Mouse (Mus musculus): ENCODE data around the gene Pcbp3. TPM values are rescaled to one million over a fixed set of nuclear protein-coding genes. Genes with fewer than 3 reads are reported as not detected.

The Pcbp3 gene
- total RNA-seq, 2 experiments from 2014 or later, result 59.8 to 72.3 TPM

GRCm38 (mm10) chr10:76859355-76860127 is 102.1 kb downstream of the Pcbp3 start:
- DNase-seq (ENCODE audit: low spot score in 2 of 2), result no peak

DNA sequence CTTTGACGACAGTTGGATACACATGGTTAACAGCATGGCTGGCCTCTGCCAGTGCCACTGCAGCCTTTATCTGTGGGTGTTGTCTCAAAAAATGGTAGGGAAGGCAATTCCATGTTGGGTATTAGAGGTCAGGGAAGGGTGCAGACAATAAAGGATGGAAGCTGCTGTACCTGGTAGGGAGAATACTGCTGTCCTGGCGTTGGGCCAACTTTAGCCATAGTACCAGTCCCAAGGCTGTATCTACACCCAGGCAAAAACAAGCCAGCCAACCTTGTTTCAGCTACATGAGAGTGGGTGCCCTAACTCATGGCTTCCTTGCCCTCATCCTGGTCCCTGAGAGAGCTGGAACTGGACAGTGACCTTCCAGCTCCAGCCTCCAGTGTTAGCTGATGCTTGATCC is 103.8 kb downstream of the Pcbp3 start:
- DNase-seq (ENCODE audit: low spot score in 2 of 2), result no peak

DNA sequence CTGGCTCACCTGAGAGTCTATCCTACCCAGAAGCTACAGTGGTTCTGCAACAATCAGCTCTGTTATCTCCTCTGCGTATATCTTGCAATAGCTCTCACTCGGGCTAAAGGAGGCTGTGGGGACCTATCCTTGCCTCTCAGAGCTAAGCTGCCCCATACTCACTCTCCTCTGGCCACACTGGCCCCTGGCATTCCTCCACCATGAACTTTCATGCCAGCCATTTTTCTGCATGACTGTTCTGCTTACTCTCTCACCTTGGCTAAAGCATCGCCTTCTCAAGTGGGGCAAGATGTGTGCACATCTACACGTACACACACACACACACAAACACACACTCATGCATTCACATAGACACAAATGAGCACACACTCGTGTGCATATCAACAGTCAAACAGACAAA is 115.2 kb downstream of the Pcbp3 start:
- DNase-seq (ENCODE audit: low spot score in 2 of 2), result no peak

DNA sequence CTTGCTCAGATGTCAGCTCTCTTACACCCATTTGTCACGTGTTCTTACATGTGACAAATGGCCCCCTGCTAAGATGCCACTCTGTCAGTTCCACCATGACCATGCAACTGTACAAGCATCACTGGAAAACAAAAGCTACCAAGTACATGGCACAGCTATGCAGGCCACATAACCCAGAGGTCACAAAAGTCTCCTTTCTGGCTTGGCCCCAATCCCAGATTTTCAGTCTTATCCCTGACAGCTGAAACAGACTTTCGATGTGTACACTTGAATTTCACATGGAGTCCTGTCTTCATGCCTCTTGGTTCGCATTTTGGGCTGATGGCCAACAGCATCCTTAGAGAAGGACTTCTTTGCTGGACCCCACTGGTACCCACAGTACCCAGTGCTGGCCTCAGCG is 116.8 kb downstream of the Pcbp3 start:
- DNase-seq (ENCODE audit: low spot score in 2 of 2), result no peak

GRCm38 (mm10) chr10:76844365-76844764 is 117.3 kb downstream of the Pcbp3 start:
- no peak for DNase-seq (ENCODE audit: low spot score in 2 of 2)

GRCm38 (mm10) chr10:76842087-76842486 is 119.6 kb downstream of the Pcbp3 start:
- no peak for DNase-seq (ENCODE audit: low spot score in 2 of 2)

- DNase-seq (ENCODE audit: low spot score in 2 of 2), result no peak
Measured at GRCm38 (mm10) chr10:76841220-76841619, 120.5 kb downstream of the Pcbp3 start.

GRCm38 (mm10) chr10:76840566-76840965 is 121.1 kb downstream of the Pcbp3 start:
- DNase-seq (ENCODE audit: low spot score in 2 of 2), result no peak

- DNase-seq (ENCODE audit: low spot score in 2 of 2), result peak; percentile 87 to 90
Measured at GRCm38 (mm10) chr10:76835497-76836357, 126.0 kb downstream of the Pcbp3 start.

GRCm38 (mm10) chr10:76832841-76833240 is 128.8 kb downstream of the Pcbp3 start:
- no peak for DNase-seq (ENCODE audit: low spot score in 2 of 2)

- no peak for DNase-seq (ENCODE audit: low spot score in 2 of 2)
Measured at GRCm38 (mm10) chr10:76831915-76832314, 129.8 kb downstream of the Pcbp3 start.

- DNase-seq (ENCODE audit: low spot score in 2 of 2), result no peak
Measured at GRCm38 (mm10) chr10:76831151-76831550, 130.5 kb downstream of the Pcbp3 start.

- no peak for DNase-seq (ENCODE audit: low spot score in 2 of 2)
Measured at GRCm38 (mm10) chr10:76828936-76829335, 132.8 kb downstream of the Pcbp3 start.

- DNase-seq (ENCODE audit: low spot score in 2 of 2), result no peak
Measured at GRCm38 (mm10) chr10:76822698-76823097, 139.0 kb downstream of the Pcbp3 start.

DNA sequence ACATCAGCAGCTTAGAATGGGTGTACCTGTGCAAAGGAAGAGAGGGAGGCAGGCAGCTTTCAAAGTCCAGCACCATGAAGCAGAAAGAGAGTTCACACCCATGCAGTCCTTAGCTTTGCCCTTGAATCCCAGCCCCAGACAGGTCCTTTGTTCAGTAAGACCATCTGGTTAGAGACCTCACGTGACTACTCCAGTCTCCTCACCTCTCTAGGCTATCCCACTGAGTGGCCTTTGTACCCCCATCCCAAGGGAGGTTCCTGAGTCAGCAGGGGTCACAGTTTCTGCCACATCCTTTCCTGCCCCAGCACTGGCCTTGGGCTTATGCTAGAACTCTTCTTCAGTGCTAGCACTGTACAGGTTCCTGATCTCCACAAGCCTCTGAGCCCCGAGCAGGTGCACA is 142.4 kb downstream of the Pcbp3 start:
- DNase-seq (ENCODE audit: low spot score in 2 of 2), result no peak

- no peak for DNase-seq (ENCODE audit: low spot score in 2 of 2)
Measured at GRCm38 (mm10) chr10:76818337-76818736, 143.3 kb downstream of the Pcbp3 start.

GRCm38 (mm10) chr10:76816930-76817329 is 144.8 kb downstream of the Pcbp3 start:
- no peak for DNase-seq (ENCODE audit: low spot score in 2 of 2)

DNA sequence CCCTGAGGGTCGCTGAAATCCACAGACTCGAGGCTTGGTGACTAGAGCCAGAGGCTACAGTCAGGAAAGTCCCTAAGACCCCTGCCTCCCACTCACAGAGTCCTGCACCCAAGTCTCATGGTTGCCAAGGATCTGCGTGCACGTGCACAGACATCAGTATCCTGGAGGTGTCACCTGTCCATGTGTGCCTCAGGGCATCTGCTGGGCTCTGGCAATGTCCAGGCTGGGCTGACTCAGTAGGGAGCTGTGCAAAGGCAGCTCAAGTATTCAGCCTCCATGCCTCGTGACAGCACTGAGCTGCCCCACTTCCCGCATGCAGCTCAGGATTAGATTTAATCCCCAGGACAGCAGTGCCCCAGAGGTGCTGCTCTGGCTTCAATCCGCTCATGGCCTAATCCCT is 145.3 kb downstream of the Pcbp3 start:
- no peak for DNase-seq (ENCODE audit: low spot score in 2 of 2)

GRCm38 (mm10) chr10:76815481-76815880 is 146.2 kb downstream of the Pcbp3 start:
- DNase-seq (ENCODE audit: low spot score in 2 of 2), result no peak

DNA sequence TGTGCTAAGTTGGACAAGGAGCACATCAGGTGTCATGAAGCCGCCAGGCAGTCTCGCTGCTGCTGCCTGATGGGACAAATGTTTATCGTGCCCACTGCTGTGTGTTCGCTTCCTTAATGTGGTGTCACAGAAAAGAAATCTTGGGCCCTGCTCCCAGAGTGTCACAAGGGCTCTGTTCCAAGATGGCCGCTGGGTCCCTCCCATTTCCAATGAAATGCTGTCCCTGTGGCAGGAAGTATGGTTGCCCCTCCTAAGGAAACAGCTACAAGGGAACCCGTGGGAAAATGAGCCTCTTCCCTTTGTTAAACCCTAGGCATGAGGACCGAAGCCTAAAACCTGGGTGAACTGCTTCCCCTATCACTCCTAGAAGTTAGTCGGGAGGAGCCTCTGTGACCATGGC is 146.9 kb downstream of the Pcbp3 start:
- DNase-seq (ENCODE audit: low spot score in 2 of 2), result no peak

DNA sequence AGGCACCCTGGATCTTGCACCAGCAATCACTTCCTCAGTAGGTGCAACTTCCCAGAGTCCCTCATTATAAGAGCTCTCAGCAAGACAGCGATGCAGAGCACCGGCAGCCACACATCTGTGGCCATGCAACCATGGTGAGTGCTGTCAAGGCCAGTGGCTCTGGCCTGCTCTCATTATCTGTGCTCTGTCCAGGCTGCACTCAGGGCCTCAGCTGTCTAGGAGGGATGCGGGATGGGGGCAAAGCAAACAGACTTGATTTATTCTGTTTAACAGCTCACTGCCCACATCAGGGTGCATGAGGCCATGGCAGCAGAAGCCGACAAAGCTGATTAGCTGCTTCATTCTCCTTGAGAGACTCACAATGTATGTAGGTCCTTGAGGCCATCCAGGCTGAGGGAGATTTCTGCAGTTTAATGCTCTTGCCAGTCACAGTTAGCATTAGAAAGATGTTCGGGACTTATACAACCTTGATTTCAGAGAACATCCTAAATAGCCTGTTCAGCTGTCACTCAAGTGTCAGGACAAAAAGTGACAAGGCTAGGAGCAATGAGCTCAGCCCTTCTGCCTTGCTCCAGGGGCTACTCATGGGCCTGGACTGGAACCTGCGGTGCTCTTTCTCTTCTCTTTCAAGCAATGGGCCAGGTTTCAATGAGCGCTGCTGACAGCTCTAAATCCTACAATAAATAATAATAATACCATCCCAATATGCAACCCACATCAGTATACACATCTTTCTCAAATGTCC is 151.6 kb downstream of the Pcbp3 start:
- DNase-seq (ENCODE audit: low spot score in 2 of 2), result no peak

- DNase-seq (ENCODE audit: low spot score in 2 of 2), result no peak
Measured at GRCm38 (mm10) chr10:76809439-76809838, 152.2 kb downstream of the Pcbp3 start.
